Mouse (Mus musculus): ENCODE results near the gene Tulp2.

Tulp2 gene

DNA sequence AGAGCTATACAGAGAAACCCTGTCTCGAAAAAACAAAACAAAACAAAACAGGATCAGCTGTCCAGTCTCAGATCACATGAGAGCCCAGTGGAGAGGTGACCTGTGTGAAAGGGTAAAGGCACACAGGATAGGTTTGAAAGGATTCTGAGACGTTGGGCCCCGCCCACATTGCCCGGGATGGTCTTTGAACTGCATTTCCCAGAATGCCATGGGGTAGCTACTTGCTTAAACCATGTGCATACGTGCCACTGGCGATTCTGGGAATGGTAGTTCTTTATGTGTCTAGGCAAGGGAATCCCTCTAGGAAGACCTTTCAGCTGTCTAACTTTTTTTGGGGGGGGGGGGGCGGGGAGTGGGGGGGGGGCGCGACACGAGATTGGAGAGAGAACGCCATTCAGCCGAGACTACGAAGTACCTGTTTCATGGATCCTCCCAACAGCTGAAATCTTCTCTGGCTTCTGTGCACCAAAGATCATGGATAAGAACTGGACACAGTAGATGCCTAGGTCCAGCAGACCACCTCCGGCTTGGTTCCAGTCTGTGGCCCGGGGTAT, at the start of gene Tulp2:
Gene Tulp2 (plus strand): TSS at position 504 of the 554 bp plus-strand sequence.
- in situ Hi-C loops (cut with MboI, MseI): no loop called here

DNA sequence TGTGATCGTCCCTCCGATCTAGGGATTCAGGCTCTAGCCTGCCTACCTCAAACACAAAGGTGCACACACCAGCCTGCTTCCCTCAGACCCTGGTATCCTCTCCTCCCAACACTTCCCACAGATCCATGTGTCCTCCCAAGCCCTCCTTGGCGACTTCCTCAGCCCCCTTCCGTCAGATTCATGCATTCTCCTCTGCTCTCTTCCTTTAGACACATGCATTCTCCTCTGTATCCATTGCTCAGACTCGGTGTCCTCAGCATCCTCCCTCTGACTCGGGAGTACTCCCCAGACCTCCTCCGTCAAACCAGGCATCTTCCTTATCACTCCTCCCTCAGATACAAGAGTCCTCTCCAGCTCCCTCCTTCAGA, 47.9 kb upstream of the Tulp2 start:
- in situ Hi-C loops (cut with MboI, MseI): loop anchor here (10.0 kb wide), 1 partner anchor 381 kb away; the partner anchor contains the start of gene Cyth2

DNA sequence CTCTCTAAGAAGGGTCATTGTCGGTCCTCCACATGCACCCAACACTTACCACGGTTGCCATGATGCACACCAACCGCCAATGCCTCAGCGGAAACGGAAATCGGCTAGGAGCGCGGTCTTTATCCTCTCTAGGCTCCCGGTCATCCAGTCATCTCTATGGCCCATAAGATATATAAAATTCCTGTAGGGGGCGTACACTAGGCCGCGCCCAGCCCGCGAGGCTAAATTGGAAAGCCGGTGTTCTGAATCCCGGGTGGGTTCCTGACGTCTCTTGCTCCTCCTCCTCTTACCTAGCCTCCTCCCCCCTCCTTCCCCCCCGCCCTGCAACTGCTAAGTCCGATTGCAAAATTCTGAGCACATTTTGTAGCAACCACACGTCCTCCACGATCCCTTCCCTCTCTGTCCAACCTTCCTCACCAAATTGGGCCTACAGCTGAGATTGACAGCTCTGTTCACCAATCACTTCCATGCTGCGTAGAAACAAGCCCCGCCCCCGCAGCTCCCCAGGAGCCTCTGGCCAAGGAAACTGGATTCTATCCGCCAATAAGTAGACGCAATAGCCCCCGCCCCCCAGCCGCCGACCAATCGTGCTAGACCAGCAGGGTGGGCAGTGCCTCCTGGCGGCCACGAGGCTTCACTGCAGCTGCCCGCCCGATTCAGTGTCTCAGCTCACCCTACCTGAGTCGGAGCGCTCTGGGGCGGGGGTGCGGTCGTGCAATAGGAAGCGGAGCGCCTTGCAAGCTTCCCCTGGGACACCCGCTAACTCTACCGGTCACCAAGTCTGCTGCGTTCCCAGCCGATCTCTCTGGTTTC, 47.3 kb upstream of the Tulp2 start, which contains the start of gene Gys1:
Gene Gys1 (plus strand): TSS at position 642 of the 813 bp plus-strand sequence.
- in situ Hi-C loops (cut with MboI, MseI): loop anchor here (10.0 kb wide), 1 partner anchor 380 kb away; the partner anchor contains the start of gene Cyth2

DNA sequence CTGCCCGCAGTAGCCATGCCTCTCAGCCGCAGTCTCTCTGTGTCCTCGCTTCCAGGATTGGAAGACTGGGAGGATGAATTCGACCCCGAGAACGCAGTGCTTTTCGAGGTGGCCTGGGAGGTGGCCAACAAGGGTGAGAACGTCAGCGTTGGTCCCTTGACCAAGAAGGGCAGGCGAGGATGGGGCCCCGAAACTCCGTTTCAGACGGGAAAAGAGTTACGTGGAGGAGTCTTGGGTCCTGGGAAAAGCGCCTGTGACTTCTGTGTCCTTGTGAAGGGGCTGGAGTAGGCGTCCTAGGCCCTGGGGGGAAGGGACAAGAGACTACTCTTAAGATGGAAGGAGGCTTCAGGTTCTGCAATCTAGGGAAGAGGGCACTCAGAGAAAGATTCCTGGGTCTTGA, 46.6 kb upstream of the Tulp2 start:
- in situ Hi-C loops (cut with MboI, MseI): loop anchor here (10.0 kb wide), 1 partner anchor 380 kb away; the partner anchor contains the start of gene Cyth2

DNA sequence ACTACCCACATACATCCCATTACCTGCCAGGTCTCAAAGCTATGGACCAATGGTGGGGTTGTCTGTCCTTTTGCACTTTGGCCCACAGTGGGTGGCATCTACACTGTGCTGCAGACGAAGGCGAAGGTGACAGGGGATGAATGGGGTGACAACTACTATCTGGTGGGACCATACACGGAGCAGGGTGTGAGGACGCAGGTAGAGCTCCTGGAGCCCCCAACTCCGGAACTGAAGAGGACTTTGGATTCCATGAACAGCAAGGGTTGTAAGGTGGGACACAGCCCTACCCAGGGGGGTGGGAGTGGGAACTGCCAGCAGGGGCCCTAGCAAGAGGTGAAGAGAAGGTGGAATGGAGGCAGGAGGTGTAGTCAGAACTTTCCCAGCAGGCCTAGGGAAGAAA, 45.2 kb upstream of the Tulp2 start:
- in situ Hi-C loops (cut with MboI, MseI): loop anchor here (10.0 kb wide), 1 partner anchor 378 kb away; the partner anchor contains the start of gene Cyth2

DNA sequence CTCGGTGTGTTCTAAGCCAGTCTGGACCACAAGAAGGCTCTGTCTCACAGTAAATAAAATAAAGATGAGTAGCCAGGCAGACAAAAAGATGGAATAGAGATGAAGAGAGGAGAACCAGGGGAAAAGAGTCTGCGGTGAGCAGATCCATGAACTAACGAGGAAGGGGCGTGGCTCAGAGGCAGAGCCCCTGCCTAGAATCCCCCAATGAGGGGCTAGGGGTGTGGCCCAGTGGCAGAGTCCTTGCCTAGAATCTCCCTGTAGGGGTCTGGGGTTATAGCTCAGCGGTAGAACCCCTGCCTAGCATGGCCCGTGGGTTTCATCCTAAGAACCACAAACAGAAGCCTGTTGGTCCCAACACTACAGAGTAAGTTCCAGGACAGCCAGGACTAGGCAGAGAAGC, 44.6 kb upstream of the Tulp2 start:
- in situ Hi-C loops (cut with MboI, MseI): loop anchor here (10.0 kb wide), 1 partner anchor 378 kb away; the partner anchor contains the start of gene Cyth2

DNA sequence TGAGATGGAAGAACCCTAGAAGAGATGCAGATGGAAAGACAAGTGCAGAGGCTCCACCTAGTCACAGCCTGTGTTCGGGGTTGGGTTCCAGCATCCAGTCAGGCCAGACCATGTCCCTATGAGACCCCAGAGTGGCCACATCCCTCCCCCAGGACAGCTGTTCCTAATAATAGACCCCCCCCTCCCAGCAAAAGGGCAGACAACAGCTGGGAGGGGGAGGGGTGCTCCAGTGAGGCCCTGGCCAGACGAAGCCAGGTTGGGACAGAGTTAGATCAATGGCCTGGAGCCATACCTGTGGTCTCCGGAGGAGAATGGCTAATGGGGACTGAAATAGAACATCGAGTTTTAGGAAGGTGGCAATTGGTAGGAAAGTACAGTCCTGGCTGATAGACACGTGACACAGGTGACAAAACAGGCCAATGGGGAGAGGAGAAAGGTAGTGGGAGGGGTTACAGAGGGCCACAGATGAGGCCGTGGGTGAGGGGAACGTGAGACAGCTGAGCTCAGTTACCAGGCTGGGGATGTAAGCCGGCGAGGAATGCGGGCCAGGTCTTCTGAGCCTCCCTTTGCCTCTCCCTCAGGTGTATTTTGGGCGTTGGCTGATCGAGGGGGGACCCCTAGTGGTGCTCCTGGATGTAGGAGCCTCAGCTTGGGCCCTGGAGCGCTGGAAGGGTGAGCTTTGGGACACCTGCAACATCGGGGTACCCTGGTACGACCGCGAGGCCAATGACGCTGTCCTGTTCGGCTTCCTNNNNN, 44.0 kb upstream of the Tulp2 start, which contains the start of gene Ruvbl2:
Gene Ruvbl2 (minus strand): TSS at position 576 of the 756 bp plus-strand sequence.
- in situ Hi-C loops (cut with MboI, MseI): loop anchor here (10.0 kb wide), 1 partner anchor 377 kb away; the partner anchor contains the start of gene Cyth2

DNA sequence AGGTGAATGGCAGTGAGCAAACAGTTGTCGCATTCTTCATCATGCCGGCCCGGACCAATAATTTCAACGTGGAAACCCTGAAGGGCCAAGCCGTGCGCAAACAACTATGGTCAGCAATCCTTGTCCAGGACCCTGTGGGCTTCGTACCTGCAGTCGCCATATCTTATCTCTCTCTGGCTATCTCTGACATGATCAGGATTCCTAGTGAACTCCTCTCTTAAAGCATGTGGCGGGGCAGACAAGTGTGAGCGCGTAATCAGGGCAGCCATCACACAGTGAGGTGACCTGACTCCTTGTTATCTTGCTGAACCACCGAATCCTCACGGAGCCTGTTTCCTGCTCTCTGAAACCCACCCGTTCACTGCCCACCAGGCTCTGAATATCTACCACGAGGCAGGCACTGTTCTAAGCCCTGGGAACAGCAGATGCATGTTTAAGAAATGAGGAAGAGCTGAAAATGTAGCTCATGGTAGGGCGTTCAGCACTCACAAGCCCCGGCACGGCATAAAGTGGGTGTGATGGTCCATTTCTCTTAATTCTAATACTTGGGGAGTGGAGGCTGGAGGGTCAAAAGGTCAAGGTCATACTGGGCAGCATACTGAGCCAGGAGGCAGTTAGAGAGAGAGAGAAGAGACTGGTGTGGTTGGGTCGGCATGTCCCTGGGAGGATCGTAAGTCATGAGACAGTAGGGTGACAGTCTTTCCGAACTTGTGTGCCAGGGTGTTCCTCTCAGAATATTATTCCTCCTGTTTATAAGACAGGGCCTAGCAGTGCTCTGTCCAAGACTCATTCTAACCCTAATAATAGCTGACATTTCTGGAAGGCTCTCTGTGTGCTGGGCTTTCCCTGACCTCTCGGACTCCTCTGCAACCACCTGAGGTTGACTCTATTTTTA, 37.9 kb upstream of the Tulp2 start:
- in situ Hi-C loops (cut with MboI, MseI): no loop called here

DNA sequence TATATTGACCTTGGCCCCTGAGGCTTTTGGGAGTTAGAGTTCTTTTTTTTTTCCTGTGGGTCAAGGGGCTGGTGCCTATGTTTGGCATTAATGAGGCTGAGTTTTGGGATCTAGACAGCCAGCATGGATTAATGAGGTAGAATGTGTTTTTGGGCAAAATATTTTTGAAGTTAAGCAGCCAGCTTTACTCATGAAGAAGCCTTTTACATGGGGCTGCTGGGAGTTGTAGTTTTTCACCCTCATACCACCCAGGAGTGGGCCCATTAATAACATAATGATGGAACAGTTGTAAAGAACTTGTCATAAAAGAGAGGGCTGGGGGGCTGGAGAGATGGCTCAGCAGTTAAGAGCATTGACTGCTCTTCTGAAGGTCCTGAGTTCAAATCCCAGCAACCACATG, 35.1 kb upstream of the Tulp2 start:
- in situ Hi-C loops (cut with MboI, MseI): no loop called here

DNA sequence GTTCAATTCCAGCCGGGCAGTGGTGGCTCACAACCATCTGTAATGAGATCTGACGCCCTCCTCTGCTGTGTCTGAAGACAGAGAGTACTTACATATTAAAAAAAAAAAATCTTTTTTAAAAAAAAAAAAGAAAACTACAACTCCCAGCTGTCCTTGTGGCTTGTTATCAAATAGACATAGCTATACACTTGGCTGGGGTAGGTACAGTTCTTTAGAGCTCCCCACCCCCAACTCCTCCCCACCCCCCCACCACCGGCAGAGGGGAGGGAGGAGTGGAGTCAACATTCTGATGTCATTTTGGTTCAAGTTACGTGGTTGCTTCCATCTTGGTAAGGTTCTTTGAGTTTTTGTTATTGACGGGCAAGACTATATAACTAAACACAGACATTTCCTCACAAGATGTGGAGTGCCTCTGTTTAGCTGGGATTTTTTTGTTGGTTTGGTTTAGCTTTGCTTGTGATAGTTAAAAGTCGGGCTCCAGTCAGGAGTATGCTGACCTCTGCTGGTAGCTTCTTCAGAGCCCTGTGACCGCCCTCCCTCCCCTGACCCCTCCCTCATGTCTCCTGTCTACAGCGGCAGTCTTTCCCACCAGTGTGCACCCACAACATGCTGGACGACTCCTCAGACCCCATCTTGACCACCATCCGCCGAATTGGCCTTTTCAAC, 34.2 kb upstream of the Tulp2 start:
- in situ Hi-C loops (cut with MboI, MseI): no loop called here

DNA sequence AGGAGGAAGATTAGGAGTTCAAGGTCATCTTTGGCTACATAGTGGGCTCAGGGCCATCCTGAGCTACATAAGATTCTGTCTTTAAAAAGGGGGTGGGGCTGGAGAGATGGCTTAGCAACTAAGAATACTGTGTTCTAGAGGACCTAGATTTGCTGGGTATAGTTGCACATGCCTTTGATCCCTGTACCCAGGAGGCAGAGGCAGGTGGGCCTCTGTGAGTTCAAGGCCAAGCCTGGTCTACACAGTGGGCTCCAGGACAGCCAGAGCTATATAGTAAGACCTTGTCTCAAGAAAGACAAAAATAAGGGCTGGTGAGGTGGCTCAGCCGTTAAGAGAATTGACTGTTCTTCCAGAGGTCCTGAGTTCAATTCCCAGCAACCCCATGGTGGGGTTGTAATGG, 31.7 kb upstream of the Tulp2 start:
- in situ Hi-C loops (cut with MboI, MseI): no loop called here

DNA sequence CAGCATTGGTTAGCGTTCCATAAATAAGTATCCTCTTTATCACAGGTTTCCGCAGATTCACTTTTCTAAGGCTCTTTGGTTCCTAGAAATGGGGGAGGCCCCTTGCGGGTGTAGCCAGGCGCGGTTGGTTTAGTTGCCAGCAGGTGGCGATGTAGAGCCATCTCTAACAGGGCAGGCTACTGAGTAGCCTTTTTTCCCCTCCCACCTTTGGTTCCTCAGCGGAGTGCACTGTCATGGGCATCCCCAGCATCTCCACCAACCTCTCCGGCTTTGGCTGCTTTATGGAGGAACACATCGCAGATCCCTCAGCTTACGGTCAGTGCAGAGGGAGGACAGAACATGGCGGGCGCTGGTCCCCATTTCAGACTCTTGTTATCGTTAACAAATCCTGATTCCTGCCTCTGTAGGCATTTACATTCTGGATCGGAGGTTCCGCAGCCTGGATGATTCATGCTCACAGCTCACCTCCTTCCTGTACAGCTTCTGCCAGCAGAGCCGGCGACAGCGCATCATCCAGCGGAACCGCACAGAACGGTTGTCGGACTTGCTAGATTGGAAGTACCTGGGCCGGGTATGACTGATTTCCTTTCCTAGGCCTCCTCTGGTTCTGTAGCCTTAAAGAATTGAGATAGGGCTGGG, 30.2 kb upstream of the Tulp2 start:
- in situ Hi-C loops (cut with MboI, MseI): no loop called here

DNA sequence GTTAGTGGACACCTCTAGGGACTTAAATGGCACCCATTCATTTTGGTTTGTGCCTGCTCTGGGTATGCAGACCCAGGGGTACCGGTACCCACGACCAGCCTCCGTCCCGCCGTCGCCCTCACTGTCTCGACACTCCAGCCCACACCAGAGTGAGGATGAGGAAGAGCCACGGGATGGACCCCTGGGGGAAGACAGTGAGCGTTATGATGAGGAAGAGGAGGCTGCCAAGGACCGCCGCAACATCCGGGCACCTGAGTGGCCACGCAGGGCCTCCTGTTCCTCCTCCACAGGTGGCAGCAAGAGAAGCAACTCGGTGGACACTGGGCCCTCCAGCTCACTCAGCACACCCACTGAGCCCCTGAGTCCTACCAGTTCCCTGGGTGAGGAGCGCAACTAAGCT, 26.7 kb upstream of the Tulp2 start:
- in situ Hi-C loops (cut with MboI, MseI): no loop called here

DNA sequence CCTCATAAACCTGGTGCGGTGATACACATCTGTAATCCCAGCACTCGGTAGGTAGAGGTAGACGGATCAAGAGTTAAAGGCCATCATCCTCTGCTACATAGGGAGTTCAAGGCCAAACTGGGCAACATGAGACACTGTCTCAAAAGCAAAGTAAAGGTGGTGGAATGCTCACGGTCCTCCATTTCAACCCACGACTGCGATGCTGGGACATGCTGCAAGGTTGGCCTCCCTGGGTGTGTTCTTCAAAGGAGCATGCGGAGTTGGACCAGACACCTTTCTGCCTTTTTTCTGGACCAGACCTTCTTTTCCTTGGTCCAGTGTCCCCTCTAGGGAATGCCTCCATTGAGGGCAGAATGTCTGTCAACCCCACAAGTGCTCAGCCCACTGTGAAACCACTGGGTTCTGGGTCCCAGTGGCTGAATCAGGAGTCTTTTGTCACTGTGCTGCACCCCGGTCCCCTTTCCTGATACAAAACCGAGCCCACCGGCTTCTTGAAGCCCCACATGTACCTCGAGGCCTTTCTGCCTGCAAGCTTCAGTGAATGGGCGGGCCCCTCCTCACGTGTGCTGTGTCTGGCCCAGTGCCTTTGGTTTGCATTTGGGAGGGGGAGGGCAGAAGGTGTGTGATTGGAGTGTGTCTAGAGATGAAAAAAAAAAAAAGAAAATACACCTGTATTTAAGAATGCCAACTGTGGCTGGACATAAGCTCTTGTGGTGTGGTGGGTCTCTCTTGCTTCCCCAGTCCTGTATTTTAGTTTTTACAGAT, 25.6 kb upstream of the Tulp2 start:
- in situ Hi-C loops (cut with MboI, MseI): no loop called here

DNA sequence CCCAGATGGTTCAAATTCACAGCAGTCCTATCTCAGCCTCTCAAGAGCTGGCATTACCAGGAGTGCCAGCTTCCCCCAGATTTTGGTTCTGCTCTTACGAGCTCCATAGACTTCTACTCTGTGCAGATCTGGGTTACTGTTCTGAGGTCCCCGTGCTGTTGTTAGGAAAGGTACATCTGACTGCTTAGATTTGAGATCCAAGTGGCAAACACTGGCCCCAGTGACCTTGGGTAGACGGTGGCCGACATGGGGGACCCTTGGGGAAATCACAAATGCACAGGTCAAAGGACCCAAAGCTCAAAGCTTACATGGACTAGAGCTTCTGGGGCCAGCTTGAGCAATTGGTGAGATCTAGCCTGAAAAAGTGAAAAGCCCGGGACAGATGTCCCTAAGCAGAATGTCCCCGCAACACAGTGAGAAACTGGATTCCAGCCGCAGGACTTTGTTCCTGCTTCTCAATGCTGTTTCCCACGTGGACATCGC, 24.9 kb upstream of the Tulp2 start:
- in situ Hi-C loops (cut with MboI, MseI): no loop called here

DNA sequence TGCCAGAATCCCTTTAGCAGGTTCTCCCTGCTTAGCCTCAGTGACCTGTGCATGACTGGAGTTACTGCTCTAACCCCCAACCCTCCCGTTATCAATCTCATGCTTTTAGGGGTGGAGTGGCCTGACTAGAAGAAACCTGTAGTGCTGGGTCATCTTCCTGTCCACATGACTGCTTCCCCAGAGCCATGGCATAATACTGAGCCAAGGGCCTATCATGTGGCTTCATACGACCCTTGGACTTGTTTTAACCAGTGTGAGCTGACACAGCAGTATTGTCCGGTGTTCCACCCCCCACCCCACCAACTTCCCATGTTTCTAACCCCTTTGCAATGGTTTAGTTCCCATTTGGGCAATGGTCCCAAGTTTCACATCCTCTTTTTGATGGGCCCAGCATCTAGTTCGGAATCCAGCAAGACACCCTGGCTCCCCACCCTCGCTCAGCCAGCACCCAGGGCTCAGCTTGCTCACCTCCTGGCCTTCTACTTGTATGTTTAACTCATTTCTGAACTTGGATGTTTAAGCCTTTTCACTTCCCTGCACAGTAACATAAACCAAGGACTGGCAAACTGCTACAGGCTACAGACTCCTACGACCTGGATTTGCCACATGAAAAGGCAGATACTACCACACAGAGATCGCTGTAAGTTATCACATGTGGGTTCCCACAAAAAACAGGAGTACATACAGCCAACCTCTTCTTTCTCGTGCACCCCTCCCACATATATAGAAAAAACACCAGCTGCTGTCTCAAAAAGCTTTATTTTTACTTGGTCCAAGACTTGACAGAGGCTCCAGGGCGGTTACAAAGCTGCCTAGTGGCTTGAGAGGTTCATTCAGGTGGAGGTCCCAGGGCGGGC, 24.2 kb upstream of the Tulp2 start:
- in situ Hi-C loops (cut with MboI, MseI): no loop called here

DNA sequence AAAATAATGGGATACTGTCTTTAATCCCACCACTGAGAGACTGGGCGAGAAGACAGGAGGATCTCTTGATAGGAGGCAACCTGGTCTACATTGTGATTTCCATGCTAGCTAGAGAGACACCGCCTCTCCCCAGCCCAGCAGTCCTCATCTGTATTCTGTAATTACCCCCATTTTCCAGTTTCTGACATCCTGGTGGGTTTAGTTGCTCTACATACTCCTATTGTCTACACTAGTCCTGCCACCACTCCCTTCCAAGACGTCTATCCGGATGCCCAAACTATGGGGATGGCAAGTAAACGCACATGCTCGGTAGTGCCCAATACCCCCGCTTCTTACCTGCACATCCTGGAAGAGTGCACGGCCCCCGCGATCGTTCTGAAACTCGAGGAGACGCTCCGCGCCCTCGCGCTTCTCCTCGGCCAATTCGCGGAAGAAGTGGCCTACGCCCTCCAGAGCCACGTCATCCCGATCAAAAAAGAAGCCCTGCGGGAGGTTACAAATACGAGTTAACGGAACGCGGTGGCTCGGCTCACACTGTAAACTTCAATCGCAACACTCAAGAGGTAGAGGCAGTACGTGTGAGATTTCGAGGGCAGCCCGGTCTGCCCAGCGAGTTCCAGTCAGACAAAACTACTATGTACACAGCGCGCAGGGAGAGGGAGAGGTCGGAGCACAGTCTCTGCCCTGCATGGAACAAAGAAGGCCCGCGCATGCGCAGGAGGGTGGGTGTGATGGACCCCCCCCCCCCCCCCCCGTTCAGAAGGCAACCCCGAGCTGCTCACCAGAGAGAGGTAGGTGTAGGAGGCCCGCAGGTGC, 22.7 kb upstream of the Tulp2 start:
- in situ Hi-C loops (cut with MboI, MseI): no loop called here
